Mouse (Mus musculus) stomach, embryonic 14.5 days (tissue): ENCODE results near the gene Btf3. TPM values are rescaled to one million over a fixed set of nuclear protein-coding genes. Genes with fewer than 3 reads are reported as not detected.

Experiments
- ATAC-seq: fragments of 200-750 bp; cut with Nextera tagmentation; 2 replicates; pipeline ENCODE4 v1.8.0; 2017; ENCODE audit warnings: low read depth, moderate TSS enrichment; ENCODE audit not compliant: insufficient number of reproducible peaks, insufficient read depth, low FRiP score
- H3K27ac ChIP-seq: fragments of 300-500 bp; sonication (generic); 2 replicates; pipeline ENCODE4 v1.5.1; 2014; ENCODE audit warnings: mild to moderate bottlenecking, low read length, moderate library complexity, mixed read lengths
- H3K27me3 ChIP-seq: fragments of 300-500 bp; sonication (generic); 2 replicates; pipeline ENCODE4 v1.6.1; 2014; ENCODE audit warnings: low read length, control low read depth, mixed read lengths; ENCODE audit not compliant: control insufficient read depth, insufficient read depth
- H3K36me3 ChIP-seq: fragments of 300-500 bp; sonication (generic); 2 replicates; pipeline ENCODE4 v1.6.1; 2014; ENCODE audit warnings: mild to moderate bottlenecking, control low read depth, low read length, moderate library complexity, mixed read lengths; ENCODE audit not compliant: control insufficient read depth, insufficient read depth
- H3K4me1 ChIP-seq: fragments of 300-500 bp; sonication (generic); 2 replicates; pipeline ENCODE4 v1.6.1; 2014; ENCODE audit warnings: low read length, control low read depth, mixed read lengths; ENCODE audit not compliant: control insufficient read depth, insufficient read depth
- H3K4me2 ChIP-seq: fragments of 300-500 bp; sonication (generic); replicated peaks from 2 replicates; pipeline ENCODE4 v1.6.1; 2014; ENCODE audit warnings: low read depth, low read length, control low read depth
- H3K4me3 ChIP-seq: fragments of 300-500 bp; sonication (generic); 2 replicates; pipeline ENCODE4 v1.5.1; 2014; ENCODE audit warnings: low read depth, low read length, control low read depth
- H3K9ac ChIP-seq: fragments of 300-500 bp; sonication (generic); replicated peaks from 2 replicates; pipeline ENCODE4 v1.6.1; 2014; ENCODE audit warnings: low read depth, mild to moderate bottlenecking, control low read depth, low read length, moderate library complexity, mixed read lengths
- H3K9me3 ChIP-seq: fragments of 300-500 bp; sonication (generic); 2 replicates; pipeline ENCODE4 v1.6.1; 2016; ENCODE audit warnings: low read depth, low read length, control low read depth; ENCODE audit not compliant: control insufficient read depth
- WGBS: fragments of 180-500 bp; shearing (Covaris S2); extraction: QIAGEN DNeasy Blood & Tissue Kit; methylation state at CpG from one replicate; pipeline ENCODE4 v1.1.7; 2014; 5-methylcytosine and 5-hydroxymethylcytosine counted together
- polyA plus RNA-seq: library from polyadenylated mRNA; unstranded; fragments of >200 nt; fragmentation: Nextera tagmentation; extraction: Ambion mirVana; gene quantifications from 2 replicates; pipeline ENCODE4 v1.2.1, GENCODE M21; 2014

Gene Btf3
- polyA plus RNA-seq, 1 experiment from 2014 or later, result 666 TPM

DNA sequence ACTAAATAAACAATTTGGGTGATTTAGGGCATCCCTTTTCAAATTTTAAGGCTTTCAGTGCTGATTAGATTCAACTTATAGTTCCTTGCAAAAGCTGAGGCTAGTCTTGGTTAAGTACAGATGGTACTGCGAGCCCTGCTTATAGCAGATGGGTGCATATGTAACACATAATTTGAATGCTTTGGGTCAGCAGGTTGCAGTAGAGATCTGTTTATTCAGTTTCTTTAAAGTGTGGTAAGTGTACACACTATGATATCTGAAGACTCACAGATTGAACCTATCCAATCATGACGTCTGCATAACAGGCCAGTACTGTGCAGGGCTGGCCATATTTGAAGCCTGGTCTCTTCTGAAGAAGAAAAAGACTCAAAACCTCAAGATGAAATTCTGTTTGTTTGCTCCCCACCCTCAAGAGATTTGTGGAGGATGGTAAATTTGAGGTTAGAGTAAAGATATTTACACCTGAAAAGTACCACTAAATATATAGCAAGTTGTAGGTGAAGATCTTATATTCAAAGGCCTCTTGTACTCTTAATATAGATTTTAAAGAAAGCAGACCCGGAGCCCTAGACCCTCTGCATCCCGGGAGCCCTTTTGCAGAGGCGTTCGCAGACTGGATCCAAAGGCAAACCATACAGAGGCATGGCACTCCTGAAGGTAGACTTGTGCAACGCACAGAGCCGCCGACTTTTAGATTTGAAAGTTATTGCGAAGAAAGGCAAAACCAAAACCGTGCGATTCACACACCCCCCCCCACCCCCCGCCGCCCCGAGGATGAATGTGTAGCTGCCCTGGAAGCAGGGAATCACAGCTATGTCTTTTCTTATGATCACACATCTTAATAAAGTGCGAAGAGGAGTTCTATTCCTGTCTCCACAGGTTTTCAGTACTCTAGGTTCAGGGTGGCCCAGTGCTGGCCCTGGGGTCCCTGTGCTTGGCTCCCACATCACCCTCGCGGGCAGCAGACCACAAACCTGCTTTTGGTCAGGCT is 40.9 kb upstream of the Btf3 start:
- WGBS, result 5% methylated on average over 18 of the region's 18 CpGs
- no peak overlapping the region for H3K27ac ChIP-seq
- H3K4me3 ChIP-seq, result no peak overlapping the region
- no peak overlapping the region for H3K4me2 ChIP-seq
- no peaks in the 10 kb centered on the region for H3K36me3 ChIP-seq
- H3K4me1 ChIP-seq, result peaks cover 18% of the 10 kb centered on the region
- peaks cover 66% of the 10 kb centered on the region for H3K27me3 ChIP-seq
- H3K9ac ChIP-seq, result no peak overlapping the region
- H3K9me3 ChIP-seq, result no peaks in the 10 kb centered on the region
- no peak for ATAC-seq

DNA sequence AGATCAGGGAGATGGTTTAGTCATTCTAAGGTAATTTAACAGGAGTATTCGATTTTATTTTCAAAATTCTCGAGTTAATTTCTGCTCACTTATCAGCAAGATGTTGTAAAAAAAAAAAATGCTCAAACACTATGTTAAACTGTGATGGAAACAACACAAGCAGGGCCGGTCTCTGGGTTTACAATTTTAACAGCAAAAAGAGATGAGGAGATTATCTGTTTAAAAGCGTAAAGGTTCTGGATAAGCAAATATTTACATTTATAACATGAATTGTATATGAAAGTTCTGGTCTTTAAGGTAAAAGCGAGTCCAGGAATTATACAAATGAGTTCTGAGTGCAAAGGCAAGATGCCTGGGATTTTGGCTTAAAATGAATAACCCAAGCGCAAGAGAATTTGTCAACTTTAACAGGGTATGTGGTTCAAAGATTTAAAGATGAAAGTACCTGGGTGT is 40.2 kb upstream of the Btf3 start:
- H3K9me3 ChIP-seq, result no peaks in the 10 kb centered on the region
- no peak for ATAC-seq
- H3K4me3 ChIP-seq, result no peak overlapping the region
- H3K36me3 ChIP-seq, result no peaks in the 10 kb centered on the region
- peaks cover 18% of the 10 kb centered on the region for H3K4me1 ChIP-seq
- no peak overlapping the region for H3K4me2 ChIP-seq
- no peak overlapping the region for H3K27ac ChIP-seq
- H3K9ac ChIP-seq, result no peak overlapping the region
- H3K27me3 ChIP-seq, result peaks cover 71% of the 10 kb centered on the region
- WGBS, result 4% methylated on average over 6 of the region's 6 CpGs

DNA sequence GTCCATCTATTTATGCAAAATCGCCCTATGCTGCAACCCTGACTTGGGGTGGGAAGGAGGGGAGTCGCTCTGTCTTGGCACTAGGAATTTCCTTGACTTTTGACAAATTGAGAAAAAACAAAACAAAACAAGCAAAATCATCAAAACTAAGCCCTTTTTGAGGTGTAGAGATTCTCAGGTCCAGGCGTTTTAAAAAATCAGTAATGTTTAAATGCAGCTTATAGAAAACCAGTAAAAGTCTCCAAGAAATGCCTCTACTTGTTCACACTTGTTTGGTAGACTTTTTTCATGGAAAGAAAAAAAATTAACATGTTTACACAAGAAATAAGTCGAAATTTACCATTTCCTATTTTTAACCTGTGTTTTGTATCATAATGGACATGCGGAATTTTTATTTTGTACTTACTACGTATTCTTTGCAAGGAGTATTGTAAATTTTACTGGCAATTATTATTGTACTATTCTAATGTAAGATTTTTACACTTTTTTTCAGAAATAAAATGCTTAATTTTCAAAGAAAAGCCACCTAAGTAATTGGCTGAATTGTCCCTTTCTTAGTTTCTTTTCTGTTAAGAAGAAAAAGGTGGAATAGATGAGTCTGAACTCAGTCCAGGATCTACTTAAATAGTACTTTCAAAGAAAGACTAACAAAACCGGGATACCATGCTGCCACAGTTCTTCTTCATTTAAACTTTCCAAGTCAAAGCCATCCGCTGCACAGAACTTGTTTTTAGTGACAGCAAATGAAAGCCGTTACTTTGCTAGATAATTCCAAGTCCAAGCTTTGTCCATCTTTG is 39.6 kb upstream of the Btf3 start:
- no peak for ATAC-seq
- Histone ChIP-seq H3K9me3 (no peaks in the 10 kb centered on the region), H3K4me2 (no peak overlapping the region), H3K9ac (no peak overlapping the region), H3K4me3 (no peak overlapping the region), H3K27ac (no peak overlapping the region), H3K36me3 (no peaks in the 10 kb centered on the region), H3K4me1 (peaks cover 18% of the 10 kb centered on the region), H3K27me3 (peaks cover 75% of the 10 kb centered on the region)
- 6% methylated on average over 9 of the region's 9 CpGs for WGBS

GRCm38 (mm10) chr13:98355559-98356111 is 38.8 kb upstream of the Btf3 start:
- H3K9me3 ChIP-seq, result no peaks in the 10 kb centered on the region
- H3K36me3 ChIP-seq, result no peaks in the 10 kb centered on the region
- H3K4me1 ChIP-seq, result peaks cover 18% of the 10 kb centered on the region
- peak overlapping the region; percentile 33 for H3K4me3 ChIP-seq
- no peak overlapping the region for H3K9ac ChIP-seq
- H3K27ac ChIP-seq, result no peak overlapping the region
- ATAC-seq, result no peak
- WGBS, result under 1% methylated on average over 67 of the region's 81 CpGs
- H3K4me2 ChIP-seq, result peak overlapping the region; percentile 73
- H3K27me3 ChIP-seq, result peaks cover 75% of the 10 kb centered on the region

- Histone ChIP-seq H3K4me3 (peak overlapping the region; percentile 33), H3K4me2 (peak overlapping the region; percentile 73), H3K36me3 (no peaks in the 10 kb centered on the region), H3K9ac (no peak overlapping the region), H3K9me3 (no peaks in the 10 kb centered on the region), H3K27me3 (peaks cover 69% of the 10 kb centered on the region), H3K27ac (no peak overlapping the region), H3K4me1 (peaks cover 18% of the 10 kb centered on the region)
- ATAC-seq, result no peak
- WGBS, result 1% methylated on average over 83 of the region's 102 CpGs
These were observed 38.2 kb upstream of the Btf3 start for GRCm38 (mm10) chr13:98354871-98355558.

DNA sequence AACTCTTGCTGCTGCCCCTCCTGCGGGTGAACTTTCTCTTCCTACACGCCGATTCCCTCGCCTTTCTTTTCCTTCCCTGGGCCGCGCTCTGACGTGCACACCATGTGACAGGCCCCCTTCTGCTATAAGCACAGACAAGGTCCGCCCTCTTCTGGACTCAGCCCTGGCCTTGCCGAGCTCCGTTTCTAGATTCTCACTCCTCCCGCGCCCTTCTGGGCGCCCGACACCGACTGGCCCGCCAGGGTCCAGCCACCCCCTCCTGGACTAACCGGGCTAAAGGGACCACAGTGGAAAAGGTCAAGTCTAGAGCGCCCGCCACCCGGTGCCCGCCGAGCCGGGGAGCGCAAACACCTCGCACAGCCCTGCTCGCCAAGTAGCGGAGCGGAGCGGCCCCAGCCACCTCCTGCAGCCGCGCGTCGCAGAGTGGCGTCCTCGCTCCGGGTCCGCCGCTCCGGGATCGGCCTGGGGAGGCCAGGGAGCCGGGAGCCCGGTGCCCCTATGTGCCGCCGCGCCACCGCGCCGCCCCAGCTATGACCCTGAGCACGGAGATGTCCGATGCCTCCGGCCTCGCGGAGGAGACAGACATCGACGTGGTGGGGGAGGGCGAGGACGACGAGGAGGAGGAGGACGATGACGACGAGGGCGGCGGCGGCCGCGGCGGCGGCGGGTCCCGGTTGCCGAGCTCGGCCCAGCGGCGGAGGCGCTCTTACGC is 37.4 kb upstream of the Btf3 start, which contains the start of gene Foxd1:
TSS of gene Foxd1 (plus strand) at position 153 of the 712 bp plus-strand sequence.
- H3K9ac ChIP-seq, result peak within 1 kb of the TSS; percentile 25; the same call in 1 of the 2 replicates
- peaks cover 63% of the 10 kb centered on the region for H3K27me3 ChIP-seq
- H3K4me1 ChIP-seq, result peaks cover 18% of the 10 kb centered on the region
- WGBS, result under 1% methylated on average over 62 of the region's 76 CpGs
- no peak within 1 kb of the TSS for H3K27ac ChIP-seq
- H3K4me2 ChIP-seq, result peak within 1 kb of the TSS; percentile 73
- H3K9me3 ChIP-seq, result no peaks in the 10 kb centered on the region
- H3K4me3 ChIP-seq, result peak within 1 kb of the TSS; percentile 33
- no peaks in the 10 kb centered on the region for H3K36me3 ChIP-seq
- ATAC-seq, result peak; percentile 88

DNA sequence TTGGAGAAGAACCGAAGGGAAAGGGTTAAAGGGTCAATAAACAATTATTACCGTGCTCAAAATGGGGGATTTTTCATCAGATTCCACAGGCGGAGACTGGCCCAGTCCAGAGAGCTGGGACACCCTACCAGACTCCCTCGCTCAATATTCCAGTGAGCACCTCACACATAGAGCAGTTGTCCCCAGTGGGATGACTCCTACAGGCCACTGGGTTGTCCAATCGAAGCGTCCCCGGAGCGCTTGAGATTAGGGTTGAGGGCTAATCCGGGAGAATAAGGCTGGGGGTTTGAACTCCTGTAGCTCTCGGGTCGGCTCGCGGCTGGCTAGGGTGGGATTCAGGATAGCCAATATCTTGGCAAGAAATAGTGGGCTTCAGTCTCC is 36.9 kb upstream of the Btf3 start:
- Histone ChIP-seq H3K27ac (no peak overlapping the region), H3K9ac (no peak overlapping the region), H3K36me3 (no peaks in the 10 kb centered on the region), H3K4me3 (peak overlapping the region; percentile 33), H3K9me3 (no peaks in the 10 kb centered on the region), H3K4me2 (peak overlapping the region; percentile 73), H3K27me3 (peaks cover 57% of the 10 kb centered on the region), H3K4me1 (peaks cover 18% of the 10 kb centered on the region)
- WGBS, result 3% methylated on average over 13 of the region's 13 CpGs
- ATAC-seq, result no peak
